Mouse (Mus musculus) kidney, postnatal 25 days (tissue): ENCODE data around the gene Ufm1.
A peak's percentile ranks its signal among the peaks of the same experiment; 100 is the strongest.

ENCODE experiments used
- DNase-seq, 2 experiments: peaks; one replicate each; pipeline ENCODE4 v3.0.0; 2021; ENCODE audit warnings: mixed read lengths in 2 of 2

Ufm1 gene

GRCm38 (mm10) chr3:53863383-53864220 lies at the start of gene Ufm1:
Gene Ufm1, minus strand, starts transcription at chr3:53863830.
- DNase-seq, result peak; percentile 95 to 98

DNA sequence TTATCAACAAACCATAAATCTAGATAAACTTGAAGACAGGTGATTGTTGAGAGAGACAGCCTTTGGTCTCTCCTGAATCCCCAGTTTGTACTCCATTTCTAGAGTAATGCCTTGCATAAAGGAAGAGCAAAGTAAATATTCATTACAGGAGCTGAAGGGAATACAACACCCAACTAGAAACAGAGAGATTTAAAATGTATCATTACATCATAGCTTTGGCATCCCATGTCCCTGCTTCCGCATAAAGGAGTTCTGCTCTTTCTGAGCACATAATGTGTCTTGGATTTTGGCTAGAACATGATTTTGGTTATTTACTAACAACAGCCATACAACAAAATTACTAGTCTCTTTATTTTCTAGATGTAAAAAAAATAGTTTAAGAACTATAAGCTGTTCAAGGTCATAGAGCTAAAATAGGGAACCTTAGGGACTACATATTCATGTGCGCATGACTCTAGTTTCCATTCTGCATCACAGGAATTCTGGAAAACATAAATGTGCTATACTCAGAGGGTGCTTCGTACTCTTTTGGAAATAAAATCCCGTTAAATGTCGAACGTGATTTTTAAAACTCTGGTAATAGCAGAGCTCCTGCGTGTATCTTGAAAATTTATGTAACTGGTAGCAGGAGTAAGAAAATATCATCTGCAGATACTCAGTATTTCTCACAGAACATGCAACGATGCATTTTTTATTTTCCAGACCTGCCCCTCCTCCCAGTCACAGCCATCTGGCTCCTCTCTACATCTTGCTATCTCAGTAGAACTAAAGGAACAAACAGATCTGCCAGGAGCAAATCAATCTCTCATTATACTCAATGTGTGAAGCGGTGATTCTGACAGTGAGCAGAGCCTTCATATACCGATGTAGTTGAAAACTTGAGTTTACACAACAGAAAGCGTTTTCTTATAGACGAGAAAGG lies 27.2 kb upstream of the Ufm1 start:
- no peak for DNase-seq

DNA sequence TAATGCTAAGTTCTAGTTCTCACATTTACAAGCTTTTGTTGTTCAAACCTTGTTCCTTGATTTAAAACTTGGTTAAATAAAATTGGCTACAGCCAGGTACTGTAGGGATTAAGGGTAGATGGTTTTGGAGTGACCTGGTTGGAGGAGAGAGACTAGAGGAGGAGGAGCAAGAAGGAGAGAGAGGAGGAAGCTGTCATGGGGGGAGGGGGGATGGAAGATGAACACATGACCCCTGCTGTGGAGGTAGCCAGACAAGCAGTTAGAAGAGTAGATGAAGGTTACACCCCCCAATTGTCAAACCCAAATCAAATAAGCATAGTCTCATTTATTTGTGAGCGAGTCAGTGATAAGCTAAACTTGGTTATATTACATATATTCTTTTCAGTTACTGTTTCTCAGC lies 8.0 kb upstream of the Ufm1 start:
- no peak for DNase-seq

- no peak for DNase-seq
These were observed 6.9 kb upstream of the Ufm1 start for GRCm38 (mm10) chr3:53870482-53870881.

DNA sequence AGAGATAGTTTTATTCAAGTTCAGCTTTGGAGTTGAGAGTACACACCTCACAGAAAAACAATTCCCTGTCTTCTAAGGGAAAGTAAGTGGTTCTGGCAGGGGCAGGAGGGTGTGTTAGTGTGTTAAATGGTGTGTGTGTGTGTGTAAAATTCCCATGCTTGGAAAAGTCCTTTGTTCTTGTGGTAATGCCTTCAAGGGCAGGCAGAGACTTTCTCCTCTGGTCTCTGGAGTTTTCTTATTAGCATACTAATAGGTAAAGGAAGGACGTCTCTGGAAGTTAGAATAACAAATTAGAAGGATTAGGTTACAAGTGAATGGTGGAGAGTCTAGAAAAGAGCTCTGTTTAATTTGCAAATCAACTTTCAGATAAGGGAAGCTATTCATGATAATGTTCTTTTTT lies 5.6 kb upstream of the Ufm1 start:
- DNase-seq, result no peak

DNA sequence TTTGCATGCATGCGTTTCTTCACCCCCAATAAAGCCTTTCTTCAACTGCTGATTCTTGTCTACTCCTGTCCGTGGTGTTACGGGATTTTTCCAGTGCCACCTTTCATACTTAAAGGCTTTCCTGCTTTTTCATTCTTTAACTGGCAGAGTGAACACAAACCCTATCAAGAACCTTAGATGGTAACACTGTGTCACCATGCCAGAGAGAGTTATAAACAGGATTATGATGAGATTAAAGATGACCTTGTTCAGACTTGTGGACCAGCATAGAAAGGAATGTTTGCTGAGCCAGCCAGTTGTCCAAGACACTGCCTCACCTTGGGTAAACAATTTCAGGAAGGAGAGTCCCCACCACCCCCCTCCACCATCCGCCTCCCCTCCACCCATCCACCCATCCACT lies 4.6 kb upstream of the Ufm1 start:
- DNase-seq, result no peak

DNA sequence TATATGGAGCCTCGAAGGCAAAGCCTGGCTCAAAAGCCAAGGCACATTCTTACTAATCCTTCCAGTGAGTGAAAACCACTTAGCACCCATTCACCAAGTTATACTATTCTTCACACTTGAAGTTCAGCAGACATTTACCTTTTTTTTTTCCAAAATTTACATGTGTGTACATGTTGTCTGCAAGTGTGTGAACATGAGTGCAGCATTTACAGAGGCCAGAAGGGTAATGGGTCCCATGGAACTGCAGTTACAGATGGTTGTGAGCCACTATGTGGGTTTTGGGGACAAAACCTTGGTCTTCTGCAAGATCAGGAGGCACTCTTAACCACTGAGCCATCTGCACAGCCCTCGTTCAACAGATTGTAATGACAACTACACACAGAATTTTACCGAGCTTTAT lies 8.8 kb downstream of the Ufm1 start:
- DNase-seq, result no peak

GRCm38 (mm10) chr3:53854261-53854660 lies 9.4 kb downstream of the Ufm1 start:
- DNase-seq, result no peak

GRCm38 (mm10) chr3:53848262-53848661 lies 15.4 kb downstream of the Ufm1 start:
- DNase-seq, result no peak

- DNase-seq, result no peak
These were observed 15.9 kb downstream of the Ufm1 start for GRCm38 (mm10) chr3:53847726-53848125.

- no peak for DNase-seq
These were observed 17.3 kb downstream of the Ufm1 start for GRCm38 (mm10) chr3:53846206-53846928.

DNA sequence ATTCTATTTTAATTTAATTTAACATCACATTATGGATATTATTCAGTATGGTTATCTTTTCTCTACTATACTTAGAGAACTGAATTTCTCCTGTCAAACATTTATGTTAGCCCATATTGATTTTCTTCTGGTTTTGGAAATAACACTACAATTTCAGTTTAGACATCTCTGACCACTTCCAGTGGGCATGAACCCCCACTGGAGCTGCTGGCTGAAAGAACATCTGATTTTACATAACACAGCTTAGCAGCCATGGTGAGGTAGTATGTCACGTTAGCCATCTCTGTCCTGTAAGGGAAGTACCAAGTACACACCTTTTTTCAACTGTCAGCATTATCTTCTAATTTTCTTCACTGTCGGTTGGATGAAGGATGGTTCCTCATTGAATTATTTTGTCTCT lies 18.8 kb downstream of the Ufm1 start, which contains the start of gene Gm10985:
Gene Gm10985 (plus strand): TSS at position 301 of the 400 bp plus-strand sequence.
- DNase-seq, result no peak

- DNase-seq, result no peak
These were observed 29.4 kb downstream of the Ufm1 start for GRCm38 (mm10) chr3:53834238-53834637.

DNA sequence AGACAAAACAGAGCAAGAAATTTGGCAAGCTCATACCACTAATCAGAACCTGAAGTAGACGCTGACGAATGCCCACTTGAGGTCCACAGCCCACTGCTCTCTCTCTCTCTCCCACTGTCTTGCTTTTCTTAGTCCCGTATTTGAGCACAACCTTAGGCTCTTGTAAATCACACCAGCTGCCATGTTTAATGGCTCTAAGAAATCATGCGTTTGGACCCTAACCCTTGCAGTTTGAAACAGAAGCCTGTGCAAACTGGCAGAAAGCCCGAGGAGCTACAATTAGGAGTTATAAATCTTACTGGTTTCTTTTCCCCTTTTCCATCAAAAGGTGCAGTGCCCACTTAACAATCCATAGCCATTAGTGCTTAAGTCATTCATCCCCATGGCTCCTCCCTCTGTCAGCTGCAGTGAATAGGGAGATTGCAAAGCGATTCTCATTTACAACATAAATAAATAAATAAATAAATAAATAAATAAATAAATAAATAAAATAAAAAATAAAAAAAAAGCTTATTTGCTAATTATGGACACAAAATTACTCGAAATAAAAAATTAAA lies 50.1 kb downstream of the Ufm1 start:
- no peak for DNase-seq
